Mouse (Mus musculus) liver, embryonic 14.5 days (tissue): ENCODE measurements around the gene Zfp719.

Experiments used
- CTCF ChIP-seq: IDR thresholded peaks from 2 replicates; pipeline ENCODE4 v1.5.1; 2016; ENCODE audit warnings: antibody characterized with exemption, low read depth, control low read depth
- EP300 ChIP-seq: IDR thresholded peaks from 2 replicates; pipeline ENCODE4 v1.6.1; 2016; ENCODE audit warnings: antibody characterized with exemption, low read depth

DNA sequence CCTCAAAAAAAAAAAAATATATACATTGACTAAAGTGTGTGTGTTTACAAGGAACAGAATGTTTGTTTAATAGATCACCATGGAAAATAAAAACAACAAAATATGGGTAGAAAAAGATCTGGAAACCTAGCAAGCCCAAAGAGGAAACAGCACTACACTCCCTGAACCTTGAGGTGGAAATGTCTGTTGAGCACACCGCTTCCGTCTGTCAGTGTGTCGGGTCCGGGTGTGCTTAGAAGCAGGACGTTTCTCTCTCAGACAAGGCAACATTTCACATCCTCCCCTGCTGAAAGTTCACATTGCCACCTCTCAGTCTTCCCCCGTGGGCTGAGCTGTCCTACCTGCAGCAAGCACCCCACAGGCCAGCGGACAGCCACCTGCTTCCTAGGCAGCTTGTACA is 43.5 kb downstream of the Zfp719 start:
- TF ChIP-seq EP300 (no peak), CTCF (no peak)
